Mouse (Mus musculus): ENCODE results near the gene Prr22.

DNA sequence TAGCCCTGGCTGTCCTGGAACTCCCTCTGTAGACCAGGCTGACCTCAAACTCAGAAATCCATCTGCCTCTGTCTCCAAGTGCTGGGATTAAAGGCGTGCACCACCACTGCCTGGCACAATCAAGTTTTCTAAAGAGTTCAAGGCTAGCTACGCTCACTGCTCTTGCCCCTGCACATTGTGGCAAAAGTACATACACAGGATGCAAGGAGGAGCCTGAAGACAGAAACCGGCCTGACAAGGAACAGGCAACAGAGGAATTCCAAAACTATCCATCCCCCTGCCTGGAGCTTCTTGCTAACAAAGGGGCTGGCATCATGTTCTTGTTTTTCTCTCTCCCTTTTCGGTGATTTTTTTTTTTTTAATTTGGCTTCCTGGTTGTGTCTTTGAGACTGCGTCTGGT, 25.9 kb upstream of the Prr22 start:
- TF ChIP-seq POLR2A (IDR thresholded peaks at IDR 0.05; ENCODE audit: low read depth, low read length) = no peak
- TF ChIP-seq CTCF (IDR thresholded peaks at IDR 0.05; ENCODE audit: extremely low read depth, insufficient read length, insufficient replicate concordance, low read depth, low read length) = no peak

Measured in small intestine, adult 2 months (tissue).